13 mouse cellular contexts compared by ENCODE assay signal in genomic region chr4:136281611-136282010, GRCm38 (mm10). TPM values are rescaled to one million over a fixed set of nuclear protein-coding genes. Genes with fewer than 3 reads are reported as not detected.
DNase-seq lines count a peak whose midpoint lies in the region; ATAC-seq and TF ChIP-seq lines count a peak whose summit lies in the region.
"Had no signal": no experiment of that assay in that cellular context is flagged by ENCODE, and none has a peak within 500 bp of the region (broad histone marks: within the 10 kb centered on the region; RNA-seq: fewer than 3 reads in every experiment).

No protein-coding gene starts in this region.

- TF ChIP-seq CTCF in stomach, postnatal 0 days (IDR thresholded peaks at IDR 0.05; ENCODE audit: low read depth): no peak

- peaks cover 30% of the 10 kb centered on the region for H3K4me1 ChIP-seq in heart, embryonic 16.5 days (ENCODE audit: control insufficient read depth, insufficient read depth, low read length)
- peaks cover 46% of the 10 kb centered on the region for H3K4me1 ChIP-seq in midbrain, embryonic 10.5 days
- H3K4me1 ChIP-seq in midbrain, embryonic 16.5 days (ENCODE audit: control insufficient read depth, insufficient read depth, low read length): peaks cover 25% of the 10 kb centered on the region
- H3K4me1 ChIP-seq in stomach, postnatal 0 days (replicated peaks; ENCODE audit: control insufficient read depth, insufficient read depth): no peaks in the 10 kb centered on the region; the same call in none of the 2 replicates

- 0 out of 2 replicates have a peak overlapping the region, but pooled peaks have one; percentile 26 for H3K9ac ChIP-seq in heart, embryonic 16.5 days (ENCODE audit: low read length)
- H3K9ac ChIP-seq in midbrain, embryonic 16.5 days (ENCODE audit: low read depth, low read length): no peak overlapping the region
- no peak overlapping the region for H3K9ac ChIP-seq in stomach, postnatal 0 days (ENCODE audit: low read length)
- H3K9ac ChIP-seq: limb, embryonic 15.5 days; lung, embryonic 15.5 days had no signal

- no peak for ATAC-seq in heart, embryonic 16.5 days (replicated peaks; ENCODE audit: extremely low read depth, insufficient read depth, low FRiP score)
- ATAC-seq in midbrain, embryonic 16.5 days: no peak
- no peak for ATAC-seq in stomach, postnatal 0 days (ENCODE audit: low FRiP score, low TSS enrichment)

- no peak overlapping the region for H3K4me3 ChIP-seq in heart, embryonic 16.5 days (ENCODE audit: low read length)
- no peak overlapping the region for H3K4me3 ChIP-seq in midbrain, embryonic 10.5 days
- H3K4me3 ChIP-seq in midbrain, embryonic 16.5 days (ENCODE audit: low read depth, low read length): no peak overlapping the region
- H3K4me3 ChIP-seq in stomach, postnatal 0 days (ENCODE audit: low read depth, low read length): no peak overlapping the region
- H3K4me3 ChIP-seq: layer of hippocampus, adult 2 months; limb, embryonic 15.5 days; lung, embryonic 15.5 days; midbrain, embryonic 12.5 days had no signal

- no peak for TF ChIP-seq EP300 in stomach, postnatal 0 days (optimal IDR thresholded peaks at IDR 0.05)

- H3K27me3 ChIP-seq in heart, embryonic 16.5 days (ENCODE audit: control insufficient read depth, insufficient read depth, low read length): no peaks in the 10 kb centered on the region
- H3K27me3 ChIP-seq in midbrain, embryonic 10.5 days (ENCODE audit: low read depth, poor library complexity, severe bottlenecking): peaks cover 9% of the 10 kb centered on the region; the same call in 1 of the 2 replicates
- H3K27me3 ChIP-seq in midbrain, embryonic 16.5 days (ENCODE audit: control insufficient read depth, insufficient read depth, low read depth, low read length): no peaks in the 10 kb centered on the region
- no peaks in the 10 kb centered on the region for H3K27me3 ChIP-seq in stomach, postnatal 0 days (ENCODE audit: control insufficient read depth, insufficient read depth, low read length)
- H3K27me3 ChIP-seq: limb, embryonic 15.5 days; lung, embryonic 15.5 days; midbrain, embryonic 12.5 days had no signal

- H3K27ac ChIP-seq in heart, embryonic 16.5 days (ENCODE audit: low read length): no peak overlapping the region
- peak overlapping the region; percentile 69 for H3K27ac ChIP-seq in midbrain, embryonic 10.5 days (replicated peaks)
- H3K27ac ChIP-seq in midbrain, embryonic 16.5 days (ENCODE audit: low read length): no peak overlapping the region
- H3K27ac ChIP-seq in stomach, postnatal 0 days (replicated peaks): peak overlapping the region; percentile 24; the same call in 1 of the 2 replicates

- WGBS in heart, embryonic 16.5 days: 55% methylated on average over 9 of the region's 9 CpGs
- WGBS in midbrain, embryonic 10.5 days: 52% methylated on average over 9 of the region's 9 CpGs
- 60% methylated on average over 9 of the region's 9 CpGs for WGBS in midbrain, embryonic 16.5 days
- 61% methylated on average over 9 of the region's 9 CpGs for WGBS in stomach, postnatal 0 days

- DNase-seq in heart, postnatal 14 days: no peak
- DNase-seq in midbrain, embryonic 10.5 days (ENCODE audit: low spot score): no peak
- peak; percentile 57 for DNase-seq in gastrocnemius, postnatal 25 days
- no peak for DNase-seq in stomach, postnatal 0 days (ENCODE audit: low spot score)
- DNase-seq in c-Kit-positive CD71-positive TER-119-positive erythroid progenitor cells, embryonic 14.5 days (ENCODE audit: low spot score): no peak
- DNase-seq: adrenal gland, adult 8-10 months; embryo, embryonic 11 days had no signal

- no peaks in the 10 kb centered on the region for H3K36me3 ChIP-seq in heart, embryonic 16.5 days (ENCODE audit: control insufficient read depth, insufficient read depth)
- no peaks in the 10 kb centered on the region for H3K36me3 ChIP-seq in midbrain, embryonic 10.5 days
- H3K36me3 ChIP-seq in midbrain, embryonic 16.5 days (ENCODE audit: control insufficient read depth, insufficient read depth, low read length): no peaks in the 10 kb centered on the region
- H3K36me3 ChIP-seq in stomach, postnatal 0 days (ENCODE audit: control insufficient read depth, insufficient read depth, low read length): no peaks in the 10 kb centered on the region
- H3K36me3 ChIP-seq: limb, embryonic 15.5 days; lung, embryonic 15.5 days; midbrain, embryonic 12.5 days had no signal

- no peak overlapping the region for H3K4me2 ChIP-seq in heart, embryonic 16.5 days (ENCODE audit: low read depth, low read length)
- no peak overlapping the region for H3K4me2 ChIP-seq in midbrain, embryonic 16.5 days (ENCODE audit: low read length)
- H3K4me2 ChIP-seq in stomach, postnatal 0 days (replicated peaks; ENCODE audit: low read depth): no peak overlapping the region
- H3K4me2 ChIP-seq: limb, embryonic 15.5 days; lung, embryonic 15.5 days; midbrain, embryonic 12.5 days had no signal

- intact Hi-C loops in heart, postnatal 14 days (cut with DNase I): no loop called here

- H3K9me3 ChIP-seq in heart, embryonic 16.5 days (replicated peaks; ENCODE audit: control insufficient read depth, low read length): no peaks in the 10 kb centered on the region
- H3K9me3 ChIP-seq in midbrain, embryonic 10.5 days (replicated peaks): no peaks in the 10 kb centered on the region
- H3K9me3 ChIP-seq in midbrain, embryonic 16.5 days (replicated peaks; ENCODE audit: control insufficient read depth, low read length, poor library complexity, severe bottlenecking): no peaks in the 10 kb centered on the region
- no peaks in the 10 kb centered on the region for H3K9me3 ChIP-seq in stomach, postnatal 0 days (ENCODE audit: control insufficient read depth, low read length)
- H3K9me3 ChIP-seq: limb, embryonic 15.5 days; lung, embryonic 15.5 days; midbrain, embryonic 12.5 days had no signal

RNA-seq across cellular contexts. Expression of gene Zfp46, which starts 2.9 kb away (rescaled TPM):
- 20.0 and 22.0 TPM in 2 replicates for polyA plus RNA-seq in heart, embryonic 16.5 days (2015; fragmentation: Nextera tagmentation; extraction: Ambion mirVana)
- total RNA-seq in heart, postnatal 14 days (2021): 10 to 100 TPM; 56.1 to 64.2 TPM
- 23.3 and 30.3 TPM in 2 replicates for polyA plus RNA-seq in midbrain, embryonic 10.5 days (2016; fragmentation: Nextera tagmentation; extraction: Ambion mirVana)
- 42.8 and 43.3 TPM in 2 replicates for polyA plus RNA-seq in midbrain, embryonic 16.5 days (2015; fragmentation: Nextera tagmentation; extraction: Ambion mirVana)
- 10 to 100 TPM; 25.4 to 26.1 TPM for total RNA-seq in gastrocnemius, postnatal 25 days (2021)
- 8.8 and 9.0 TPM in 2 replicates for polyA plus RNA-seq in stomach, postnatal 0 days (2015; fragmentation: Nextera tagmentation; extraction: Ambion mirVana)

RNA-seq across cellular contexts. Expression of gene Hnrnpr, which starts 29.1 kb away (rescaled TPM):
- 95.6 and 95.8 TPM in 2 replicates for polyA plus RNA-seq in heart, embryonic 16.5 days (2015; fragmentation: Nextera tagmentation; extraction: Ambion mirVana)
- total RNA-seq in heart, postnatal 14 days (2021): 10 to 100 TPM; 47.8 to 51.5 TPM
- 229 and 258 TPM in 2 replicates for polyA plus RNA-seq in midbrain, embryonic 10.5 days (2016; fragmentation: Nextera tagmentation; extraction: Ambion mirVana)
- 194 and 206 TPM in 2 replicates for polyA plus RNA-seq in midbrain, embryonic 16.5 days (2015; fragmentation: Nextera tagmentation; extraction: Ambion mirVana)
- 10 to 100 TPM; 19.7 to 20.1 TPM for total RNA-seq in gastrocnemius, postnatal 25 days (2021)
- polyA plus RNA-seq in stomach, postnatal 0 days (2015; fragmentation: Nextera tagmentation; extraction: Ambion mirVana): 54.2 and 54.8 TPM in 2 replicates

RNA-seq across cellular contexts. Expression of gene Tcea3, which starts 34.1 kb away (rescaled TPM):
- polyA plus RNA-seq in heart, embryonic 16.5 days (2015; fragmentation: Nextera tagmentation; extraction: Ambion mirVana): 54.9 and 57.5 TPM in 2 replicates
- total RNA-seq in heart, postnatal 14 days (2021): 10 to 100 TPM; 77.1 to 77.6 TPM
- 0.79 and 0.81 TPM in 2 replicates for polyA plus RNA-seq in midbrain, embryonic 10.5 days (2016; fragmentation: Nextera tagmentation; extraction: Ambion mirVana)
- 0.67 and 1.2 TPM in 2 replicates for polyA plus RNA-seq in midbrain, embryonic 16.5 days (2015; fragmentation: Nextera tagmentation; extraction: Ambion mirVana)
- total RNA-seq in gastrocnemius, postnatal 25 days (2021): 100 to 1,000 TPM; 234 to 298 TPM
- 31.1 and 35.0 TPM in 2 replicates for polyA plus RNA-seq in stomach, postnatal 0 days (2015; fragmentation: Nextera tagmentation; extraction: Ambion mirVana)
- total RNA-seq: layer of hippocampus, adult 2 months had no signal

Comparison
In these comparisons a context has a peak if more than half of its experiments do, and no peak if none do; other contexts are left out.
1. H3K27ac ChIP-seq: peak in midbrain, embryonic 10.5 days (single experiment) and stomach, postnatal 0 days (single experiment); none in heart, embryonic 16.5 days (single experiment) and midbrain, embryonic 16.5 days (single experiment).
2. RNA of gene Tcea3, which starts 34.1 kb away (polyA plus RNA-seq): 54.9 to 57.5 TPM in heart, embryonic 16.5 days and 31.1 to 35.0 TPM in stomach, postnatal 0 days; 0.67 to 1.2 TPM in midbrain, embryonic 16.5 days and 0.79 to 0.81 TPM in midbrain, embryonic 10.5 days; every median in the first group is over 10 times any median in the second.